Comparison of ENCODE assay signal across 8 mouse cellular contexts in genomic region chr4:134749301-134750030, GRCm38 (mm10). TPM values are rescaled to one million over a fixed set of nuclear protein-coding genes. Genes with fewer than 3 reads are reported as not detected.
A peak's percentile ranks its signal among the peaks of the same experiment; 100 is the strongest.
DNase-seq lines count a peak whose midpoint lies in the region; ATAC-seq and TF ChIP-seq lines count a peak whose summit lies in the region.

No protein-coding gene starts in this region.

- H3K4me3 ChIP-seq in heart, adult 2 months, result no peak overlapping the region

- TF ChIP-seq EP300 in heart, adult 2 months (IDR thresholded peaks at IDR 0.05; ENCODE audit: insufficient read depth, low read depth, low read length), result no peak

- DNase-seq in heart, adult 2 months, result no peak
- no peak for DNase-seq in heart, postnatal 4 days
- DNase-seq in embryo, embryonic 9.5 days (ENCODE audit: extremely low spot score), result peak; percentile 37
- peak; percentile 37 for DNase-seq in lung, postnatal 36 days
- DNase-seq in urinary bladder, postnatal 36 days (ENCODE audit: low spot score in 2 of 2), result no peak
- no peak for DNase-seq in layer of hippocampus, postnatal 10 days (ENCODE audit: low spot score in 2 of 2)
- no peak for DNase-seq in kidney, postnatal 25 days

- no peaks in the 10 kb centered on the region for H3K79me2 ChIP-seq in heart, adult 2 months (replicated peaks; ENCODE audit: control insufficient read depth, insufficient read depth, low read length)

- intact Hi-C loops in heart, adult 2 months (cut with DNase I), result no loop called here

- peaks cover 3% of the 10 kb centered on the region for H3K4me1 ChIP-seq in heart, adult 2 months (ENCODE audit: control insufficient read depth, insufficient read depth, low read length)

- no peak for TF ChIP-seq POLR2A in heart, adult 2 months (IDR thresholded peaks at IDR 0.05; ENCODE audit: insufficient read depth, low read depth, low read length)

- no peaks in the 10 kb centered on the region for H3K36me3 ChIP-seq in heart, adult 2 months (ENCODE audit: control insufficient read depth, insufficient read depth, low read length)

- ATAC-seq in CD4-positive, CD25-positive, alpha-beta regulatory T cell, adult 4 months, result peak; percentile 6

- H3K27ac ChIP-seq in heart, adult 2 months, result no peak overlapping the region

- TF ChIP-seq CTCF in heart, adult 2 months (IDR thresholded peaks at IDR 0.05), result peak; percentile 65

- WGBS in heart, adult 2 months, result 74% methylated on average over 21 of the region's 21 CpGs

- H3K27me3 ChIP-seq in heart, adult 2 months (ENCODE audit: control insufficient read depth, insufficient read depth, low read length), result no peaks in the 10 kb centered on the region

- no peak overlapping the region for H3K9ac ChIP-seq in heart, adult 2 months (ENCODE audit: low read depth, low read length)

RNA-seq across cellular contexts. Expression of gene Ldlrap1, which starts 18.4 kb away (rescaled TPM):
- 10 to 100 TPM; 11.5 to 12.6 TPM for total RNA-seq in heart, adult 2 months (2021)
- 12.4 and 14.1 TPM in 2 replicates for polyA plus RNA-seq in heart, adult 2 months (2012; rRNA removed)
- total RNA-seq in heart, postnatal 4 days (2021), result 10 to 100 TPM; 21.6 to 22.4 TPM
- polyA plus RNA-seq in CD4-positive, CD25-positive, alpha-beta regulatory T cell, adult 4 months (2017; shearing (Covaris generic)), result 10 to 100 TPM; 26.1 to 42.4 TPM
- 1 to 10 TPM; 2.7 to 3.2 TPM for total RNA-seq in layer of hippocampus, postnatal 10 days (2021)

RNA-seq across cellular contexts. Expression of gene Man1c1, which starts 45.4 kb away (rescaled TPM):
- 10 to 100 TPM; 24.8 to 28.4 TPM for total RNA-seq in heart, adult 2 months (2021)
- 14.1 and 17.6 TPM in 2 replicates for polyA plus RNA-seq in heart, adult 2 months (2012; rRNA removed)
- total RNA-seq in heart, postnatal 4 days (2021), result 10 to 100 TPM; 30.4 to 30.7 TPM
- polyA plus RNA-seq in CD4-positive, CD25-positive, alpha-beta regulatory T cell, adult 4 months (2017; shearing (Covaris generic)), result 1 to 10 TPM; 1.0 to 1.4 TPM
- 10 to 100 TPM; 14.2 to 16.3 TPM for total RNA-seq in layer of hippocampus, postnatal 10 days (2021)

Comparison
In these comparisons a context has a peak if more than half of its experiments do, and no peak if none do; other contexts are left out.
1. DNase-seq: peak in embryo, embryonic 9.5 days (single experiment) and lung, postnatal 36 days (single experiment); none in heart, adult 2 months (0 of 2), heart, postnatal 4 days (single experiment), urinary bladder, postnatal 36 days (0 of 2), layer of hippocampus, postnatal 10 days (0 of 2) and kidney, postnatal 25 days (0 of 2).